Mouse (Mus musculus) midbrain, embryonic 14.5 days (tissue): Measurements from ENCODE around the gene Pard3b. TPM values are rescaled to one million over a fixed set of nuclear protein-coding genes. Genes with fewer than 3 reads are reported as not detected.

Experiments
- ATAC-seq: fragments of 200-750 bp; cut with Nextera tagmentation; 2 replicates; pipeline ENCODE4 v1.8.0; 2017; ENCODE audit warnings: moderate number of reproducible peaks, moderate library complexity; ENCODE audit not compliant: low FRiP score, low TSS enrichment
- DNase-seq: peaks from one replicate; pipeline ENCODE4 v3.0.0-alpha.2; 2015
- H3K27ac ChIP-seq: fragments of 300-500 bp; sonication (generic); replicated peaks from 2 replicates; pipeline ENCODE4 v1.5.1; 2014; ENCODE audit warnings: mild to moderate bottlenecking, low read depth, low read length, moderate library complexity
- H3K27me3 ChIP-seq: fragments of 300-500 bp; sonication (generic); 2 replicates; pipeline ENCODE4 v1.6.1; 2014; ENCODE audit warnings: low read length, control low read depth, mixed read lengths; ENCODE audit not compliant: control insufficient read depth, insufficient read depth
- H3K36me3 ChIP-seq: fragments of 300-500 bp; sonication (generic); 2 replicates; pipeline ENCODE4 v1.6.1; 2014; ENCODE audit warnings: low read length, control low read depth; ENCODE audit not compliant: control insufficient read depth, insufficient read depth
- H3K4me1 ChIP-seq: fragments of 300-500 bp; sonication (generic); 2 replicates; pipeline ENCODE4 v1.6.1; 2014; ENCODE audit warnings: mild to moderate bottlenecking, antibody characterized with exemption, low read length, control low read depth; ENCODE audit not compliant: control insufficient read depth, insufficient read depth
- H3K4me2 ChIP-seq: fragments of 300-500 bp; sonication (generic); 2 replicates; pipeline ENCODE4 v1.6.1; 2014; ENCODE audit warnings: mild to moderate bottlenecking, low read length, moderate library complexity
- H3K4me3 ChIP-seq: fragments of 300-500 bp; sonication (generic); replicated peaks from 2 replicates; pipeline ENCODE4 v1.5.1; 2014; ENCODE audit warnings: low read depth, low read length
- H3K9ac ChIP-seq: fragments of 300-500 bp; sonication (generic); replicated peaks from 2 replicates; pipeline ENCODE4 v1.6.1; 2014; ENCODE audit warnings: mild to moderate bottlenecking, low read length, moderate library complexity
- H3K9me3 ChIP-seq: fragments of 300-500 bp; sonication (generic); 2 replicates; pipeline ENCODE4 v1.6.1; 2016; ENCODE audit warnings: low read length, control low read depth, mixed read lengths; ENCODE audit not compliant: control insufficient read depth
- WGBS: fragments of 180-500 bp; shearing (Covaris S2); extraction: QIAGEN DNeasy Blood & Tissue Kit; methylation state at CpG from one replicate; pipeline ENCODE4 v1.1.7; 2014; 5-methylcytosine and 5-hydroxymethylcytosine counted together
- polyA plus RNA-seq: library from polyadenylated mRNA; unstranded; fragments of >200 nt; fragmentation: Nextera tagmentation; extraction: Ambion mirVana; gene quantifications from 2 replicates; pipeline ENCODE4 v1.2.1, GENCODE M21; 2014

Pard3b gene
- polyA plus RNA-seq, 1 experiment from 2014 or later = 7.8 TPM

GRCm38 (mm10) chr1:62622447-62622846 lies 983.8 kb downstream of the Pard3b start:
- WGBS = 94% methylated on average over 1 of the region's 1 CpGs
- Histone ChIP-seq H3K36me3 (no peaks in the 10 kb centered on the region), H3K4me1 (no peaks in the 10 kb centered on the region), H3K4me2 (no peak overlapping the region), H3K9ac (no peak overlapping the region), H3K4me3 (no peak overlapping the region), H3K9me3 (no peaks in the 10 kb centered on the region), H3K27ac (no peak overlapping the region), H3K27me3 (no peaks in the 10 kb centered on the region)
- DNase-seq = no peak
- no peak for ATAC-seq

GRCm38 (mm10) chr1:62624166-62624565 lies 985.5 kb downstream of the Pard3b start:
- DNase-seq = no peak
- 88% methylated on average over 2 of the region's 2 CpGs for WGBS

GRCm38 (mm10) chr1:62624836-62625235 lies 986.2 kb downstream of the Pard3b start:
- no peak for DNase-seq
- no peak for ATAC-seq
- Histone ChIP-seq H3K4me1 (no peaks in the 10 kb centered on the region), H3K27me3 (no peaks in the 10 kb centered on the region), H3K4me3 (no peak overlapping the region), H3K27ac (no peak overlapping the region), H3K9ac (no peak overlapping the region), H3K9me3 (no peaks in the 10 kb centered on the region), H3K36me3 (no peaks in the 10 kb centered on the region), H3K4me2 (no peak overlapping the region)
- WGBS = 92% methylated on average over 6 of the region's 6 CpGs

More at GRCm38 (mm10) chr1:62624166-62624565, 985.5 kb downstream of the Pard3b start:
- ATAC-seq = no peak
- no peak overlapping the region for H3K4me3 ChIP-seq
- no peaks in the 10 kb centered on the region for H3K36me3 ChIP-seq
- no peak overlapping the region for H3K4me2 ChIP-seq
- no peaks in the 10 kb centered on the region for H3K4me1 ChIP-seq
- no peaks in the 10 kb centered on the region for H3K27me3 ChIP-seq
- no peak overlapping the region for H3K9ac ChIP-seq
- no peak overlapping the region for H3K27ac ChIP-seq
- H3K9me3 ChIP-seq = no peaks in the 10 kb centered on the region

- Histone ChIP-seq H3K4me3 (no peak overlapping the region), H3K4me1 (no peaks in the 10 kb centered on the region), H3K9me3 (no peaks in the 10 kb centered on the region), H3K27me3 (no peaks in the 10 kb centered on the region), H3K36me3 (no peaks in the 10 kb centered on the region), H3K27ac (no peak overlapping the region), H3K4me2 (no peak overlapping the region), H3K9ac (no peak overlapping the region)
- no peak for ATAC-seq
- DNase-seq = no peak
- whole genome bisulfite sequencing = 91% methylated on average over 4 of the region's 4 CpGs
Observed at GRCm38 (mm10) chr1:62625332-62625731, 986.7 kb downstream of the Pard3b start.

GRCm38 (mm10) chr1:62625819-62626505 lies 987.3 kb downstream of the Pard3b start:
- Histone ChIP-seq H3K9me3 (no peaks in the 10 kb centered on the region), H3K36me3 (no peaks in the 10 kb centered on the region), H3K27ac (no peak overlapping the region), H3K27me3 (no peaks in the 10 kb centered on the region), H3K4me1 (no peaks in the 10 kb centered on the region), H3K9ac (no peak overlapping the region), H3K4me2 (no peak overlapping the region), H3K4me3 (no peak overlapping the region)
- WGBS = 92% methylated on average over 10 of the region's 10 CpGs
- no peak for ATAC-seq
- DNase-seq = no peak

GRCm38 (mm10) chr1:62629952-62630351 lies 991.3 kb downstream of the Pard3b start:
- Histone ChIP-seq H3K9ac (no peak overlapping the region), H3K4me1 (0 out of 2 replicates have a peak, but pooled peaks cover 6% of the 10 kb centered on the region), H3K4me3 (no peak overlapping the region), H3K9me3 (no peaks in the 10 kb centered on the region), H3K27me3 (no peaks in the 10 kb centered on the region), H3K36me3 (no peaks in the 10 kb centered on the region), H3K4me2 (no peak overlapping the region), H3K27ac (no peak overlapping the region)
- WGBS = 81% methylated on average over 1 of the region's 1 CpGs
- DNase-seq = no peak
- no peak for ATAC-seq

GRCm38 (mm10) chr1:62631511-62632305 lies 993.1 kb downstream of the Pard3b start:
- H3K27ac ChIP-seq = no peak overlapping the region
- ATAC-seq = no peak
- H3K4me2 ChIP-seq = no peak overlapping the region
- H3K4me1 ChIP-seq = peaks cover 9% of the 10 kb centered on the region; the same call in 1 of the 2 replicates
- H3K4me3 ChIP-seq = no peak overlapping the region
- DNase-seq = no peak
- no peaks in the 10 kb centered on the region for H3K9me3 ChIP-seq
- no peaks in the 10 kb centered on the region for H3K36me3 ChIP-seq
- H3K27me3 ChIP-seq = no peaks in the 10 kb centered on the region
- H3K9ac ChIP-seq = no peak overlapping the region
- 30% methylated on average over 10 of the region's 10 CpGs for WGBS

- WGBS = 97% methylated on average over 2 of the region's 2 CpGs
- ATAC-seq (no peak), DNase-seq (no peak)
- no peak overlapping the region for H3K4me3 ChIP-seq
- H3K9ac ChIP-seq = no peak overlapping the region
- peaks cover 9% of the 10 kb centered on the region; the same call in 1 of the 2 replicates for H3K4me1 ChIP-seq
- no peaks in the 10 kb centered on the region for H3K36me3 ChIP-seq
- no peak overlapping the region for H3K4me2 ChIP-seq
- no peak overlapping the region for H3K27ac ChIP-seq
- H3K27me3 ChIP-seq = no peaks in the 10 kb centered on the region
- no peaks in the 10 kb centered on the region for H3K9me3 ChIP-seq
Observed at GRCm38 (mm10) chr1:62632886-62633285, 994.3 kb downstream of the Pard3b start.
